Mouse (Mus musculus): Measurements from ENCODE around the gene Gm38119. TPM values are rescaled to one million over a fixed set of nuclear protein-coding genes. Genes with fewer than 3 reads are reported as not detected.

Gm38119 gene
- not detected in 2 replicates for total RNA-seq (2023)

DNA sequence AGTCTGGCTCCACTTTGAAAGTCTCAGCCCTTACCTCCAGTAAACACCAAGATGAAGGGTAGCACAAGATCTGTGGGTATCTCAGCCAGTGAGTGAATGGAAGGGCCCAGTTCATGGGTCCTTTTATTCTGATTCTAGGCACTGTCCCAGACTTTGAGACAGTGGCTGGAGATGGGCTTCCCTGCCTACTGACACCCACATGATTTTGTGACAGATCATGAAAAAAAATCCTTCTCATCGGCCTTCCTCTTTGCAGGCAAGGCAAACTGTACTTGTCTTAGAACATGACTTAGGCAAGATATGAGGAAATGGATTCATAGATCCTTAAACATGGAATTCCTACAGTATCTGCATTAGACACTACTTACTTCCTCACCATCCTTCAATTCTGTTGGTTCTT is at the start of gene Gm38119:
Gene Gm38119, minus strand, starts transcription at position 101 of the 400 bp plus-strand sequence.

DNA sequence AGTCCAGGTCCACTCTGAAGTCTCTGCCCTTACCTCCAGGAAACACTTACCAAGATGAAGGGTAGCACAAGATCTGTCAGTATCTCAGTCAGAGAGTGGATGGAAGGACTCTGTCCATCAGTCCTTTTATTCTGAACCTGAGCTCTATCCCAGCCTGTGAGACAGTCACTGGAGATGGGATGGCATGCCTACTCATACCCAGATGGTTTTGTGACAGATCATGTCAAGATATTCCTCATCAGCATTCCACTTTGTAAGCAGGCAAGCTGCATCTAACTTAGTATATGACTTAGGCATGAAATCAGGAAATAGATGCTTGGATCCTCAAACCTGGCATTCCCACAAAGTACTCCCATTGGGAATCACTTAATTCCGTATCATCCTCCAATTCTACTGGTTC is 39.9 kb upstream of the Gm38119 start, which contains the start of gene Lce1i:
Gene Lce1i, minus strand, starts transcription at position 101 of the 400 bp plus-strand sequence.

DNA sequence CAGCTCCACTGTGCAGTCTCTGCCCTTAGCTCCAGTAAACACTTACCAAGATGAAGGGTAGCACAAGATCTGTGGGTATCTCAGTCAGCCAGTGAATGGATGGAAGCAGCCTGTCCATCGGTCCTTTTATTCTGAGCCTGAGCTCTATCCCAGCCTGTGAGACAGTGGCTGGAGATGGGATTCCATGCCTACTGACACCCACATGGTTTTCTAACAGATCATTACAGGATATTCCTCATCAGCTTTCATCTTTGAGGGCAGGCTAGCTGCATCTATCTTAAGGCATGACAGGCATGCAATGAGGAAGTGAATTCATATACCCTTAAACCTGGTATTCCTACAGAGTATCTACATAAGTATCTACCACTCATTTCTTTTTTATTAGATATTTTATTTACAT is 26.1 kb upstream of the Gm38119 start, which contains the start of gene Lce1h:
Gene Lce1h, minus strand, starts transcription at position 101 of the 400 bp plus-strand sequence.

DNA sequence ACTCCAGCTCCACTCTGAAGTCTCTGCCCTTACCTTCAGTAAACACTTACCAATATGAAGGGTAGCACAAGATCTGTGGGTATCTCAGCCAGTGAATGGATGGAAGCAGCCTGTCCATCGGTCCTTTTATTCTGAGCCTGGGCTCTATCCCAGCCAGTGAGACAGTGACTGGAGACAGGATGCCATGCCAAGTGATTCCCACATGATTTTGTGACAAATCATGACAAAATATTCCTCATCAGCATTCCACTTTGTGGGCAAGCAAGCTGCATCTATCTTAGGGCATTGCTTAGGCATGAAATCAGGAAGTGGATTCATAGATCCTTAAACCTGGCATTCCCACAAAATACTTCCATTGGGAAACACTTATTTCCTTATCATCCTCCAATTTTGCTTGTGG is 13.3 kb upstream of the Gm38119 start, which contains the start of gene Lce1g:
Gene Lce1g, minus strand, starts transcription at position 101 of the 400 bp plus-strand sequence.

DNA sequence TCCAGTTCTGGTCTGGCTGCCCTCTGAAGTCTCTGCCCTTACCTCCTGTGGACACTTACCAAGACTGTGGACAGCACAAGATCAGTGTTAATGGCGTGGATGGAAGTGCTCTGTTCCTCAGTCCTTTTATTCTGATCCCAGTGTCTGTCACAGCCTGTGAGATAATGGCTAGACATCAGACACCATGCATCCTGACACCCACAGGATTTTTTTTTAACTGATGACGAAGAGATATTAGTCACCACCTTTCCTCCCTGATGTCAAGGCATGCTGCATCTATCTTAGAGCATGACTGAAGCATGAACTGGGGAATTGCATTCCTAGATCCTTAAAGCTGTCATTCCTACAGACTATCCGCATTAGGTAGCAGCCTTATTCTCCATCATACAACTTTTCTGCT is 18.6 kb downstream of the Gm38119 start, which contains the start of gene Lce1f:
Gene Lce1f, minus strand, starts transcription at position 101 of the 400 bp plus-strand sequence.

DNA sequence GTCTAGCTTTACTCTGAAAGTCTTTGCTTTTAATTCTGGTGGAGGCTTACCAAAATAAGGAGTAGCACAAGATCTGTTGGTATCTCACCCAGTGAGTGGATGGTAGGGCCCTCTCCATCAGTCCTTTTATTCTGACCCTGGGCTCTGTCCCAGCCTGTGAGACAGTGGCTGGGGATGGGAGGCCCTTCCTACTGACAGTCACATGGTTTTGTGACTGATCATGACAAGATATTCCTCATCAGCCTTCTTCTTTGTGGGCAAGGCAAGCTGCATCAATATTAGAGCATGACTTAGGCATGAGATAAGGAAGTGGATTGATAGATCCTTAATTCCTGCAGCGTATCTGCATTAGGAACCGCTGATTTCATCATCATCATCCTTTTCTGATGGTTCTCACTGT is 29.9 kb downstream of the Gm38119 start, which contains the start of gene Lce1e:
Gene Lce1e, minus strand, starts transcription at position 101 of the 400 bp plus-strand sequence.

Other genes with a start within 250 kb of the Gm38119 start
- gene Sprr4, start 238.6 kb downstream of the Gm38119 start, total RNA-seq (2023), result not detected in 2 replicates
- not detected in 2 replicates for gene 2310046K23Rik, start 204.6 kb downstream of the Gm38119 start, total RNA-seq (2023)
- gene Ivl, start 165.4 kb downstream of the Gm38119 start, total RNA-seq (2023), result not detected in 2 replicates
- not detected in 2 replicates for gene Smcp, start 150.1 kb downstream of the Gm38119 start, total RNA-seq (2023)
- not detected in 2 replicates for gene 2210017I01Rik, start 131.6 kb downstream of the Gm38119 start, total RNA-seq (2023)
- not detected in 2 replicates for gene Lce6a, start 117.4 kb downstream of the Gm38119 start, total RNA-seq (2023)
- gene Lce1a1, start 90.8 kb downstream of the Gm38119 start, total RNA-seq (2023), result not detected in 2 replicates
- gene Lce1b, start 82.2 kb downstream of the Gm38119 start, total RNA-seq (2023), result not detected in 2 replicates
- gene Lce1a2, start 68.8 kb downstream of the Gm38119 start, total RNA-seq (2023), result not detected in 2 replicates
- not detected in 2 replicates for gene Lce1c, start 59.8 kb downstream of the Gm38119 start, total RNA-seq (2023)
- gene Lce1d, start 51.9 kb downstream of the Gm38119 start, total RNA-seq (2023), result not detected in 2 replicates
- gene Lce1e, start 30.0 kb downstream of the Gm38119 start, total RNA-seq (2023), result not detected in 2 replicates
- gene Lce1f, start 18.7 kb downstream of the Gm38119 start, total RNA-seq (2023), result not detected in 2 replicates
- not detected in 2 replicates for gene Lce1g, start 13.2 kb upstream of the Gm38119 start, total RNA-seq (2023)
- not detected in 2 replicates for gene Lce1h, start 26.0 kb upstream of the Gm38119 start, total RNA-seq (2023)
- not detected in 2 replicates for gene Lce1i, start 39.8 kb upstream of the Gm38119 start, total RNA-seq (2023)
- not detected in 2 replicates for gene Lce1j, start 51.4 kb upstream of the Gm38119 start, total RNA-seq (2023)
- gene Lce1k, start 68.8 kb upstream of the Gm38119 start, total RNA-seq (2023), result not detected in 2 replicates
- not detected in 2 replicates for gene Kprp, start 88.2 kb upstream of the Gm38119 start, total RNA-seq (2023)
- not detected in 2 replicates for gene Lce1l, start 112.2 kb upstream of the Gm38119 start, total RNA-seq (2023)
- not detected in 2 replicates for gene 2310050C09Rik, start 131.1 kb upstream of the Gm38119 start, total RNA-seq (2023)
- not detected in 2 replicates for gene Lce3a, start 187.1 kb upstream of the Gm38119 start, total RNA-seq (2023)
- not detected in 2 replicates for gene Lce3b, start 193.9 kb upstream of the Gm38119 start, total RNA-seq (2023)
- not detected in 2 replicates for gene Lce3c, start 205.4 kb upstream of the Gm38119 start, total RNA-seq (2023)
- not detected in 2 replicates for gene Lce3d, start 218.3 kb upstream of the Gm38119 start, total RNA-seq (2023)
- not detected in 2 replicates for gene Lce3e, start 228.0 kb upstream of the Gm38119 start, total RNA-seq (2023)

All from neutrophil, adult 65 days (primary cell).